Mouse (Mus musculus) lung, adult 2 months (tissue): ENCODE data around the gene Nox4.

Experiments used
- CTCF ChIP-seq: fragments of 200-500 bp; IDR thresholded peaks from 2 replicates; pipeline ENCODE4 v1.5.1; 2011; ENCODE audit warnings: mild to moderate bottlenecking, low read length, control low read depth; ENCODE audit not compliant: insufficient read depth
- POLR2A ChIP-seq: fragments of 200-500 bp; IDR thresholded peaks from 2 replicates; pipeline ENCODE4 v1.6.1; 2011; ENCODE audit warnings: low read depth, mild to moderate bottlenecking, control low read depth, low read length, borderline replicate concordance; ENCODE audit errors: extremely low read depth

DNA sequence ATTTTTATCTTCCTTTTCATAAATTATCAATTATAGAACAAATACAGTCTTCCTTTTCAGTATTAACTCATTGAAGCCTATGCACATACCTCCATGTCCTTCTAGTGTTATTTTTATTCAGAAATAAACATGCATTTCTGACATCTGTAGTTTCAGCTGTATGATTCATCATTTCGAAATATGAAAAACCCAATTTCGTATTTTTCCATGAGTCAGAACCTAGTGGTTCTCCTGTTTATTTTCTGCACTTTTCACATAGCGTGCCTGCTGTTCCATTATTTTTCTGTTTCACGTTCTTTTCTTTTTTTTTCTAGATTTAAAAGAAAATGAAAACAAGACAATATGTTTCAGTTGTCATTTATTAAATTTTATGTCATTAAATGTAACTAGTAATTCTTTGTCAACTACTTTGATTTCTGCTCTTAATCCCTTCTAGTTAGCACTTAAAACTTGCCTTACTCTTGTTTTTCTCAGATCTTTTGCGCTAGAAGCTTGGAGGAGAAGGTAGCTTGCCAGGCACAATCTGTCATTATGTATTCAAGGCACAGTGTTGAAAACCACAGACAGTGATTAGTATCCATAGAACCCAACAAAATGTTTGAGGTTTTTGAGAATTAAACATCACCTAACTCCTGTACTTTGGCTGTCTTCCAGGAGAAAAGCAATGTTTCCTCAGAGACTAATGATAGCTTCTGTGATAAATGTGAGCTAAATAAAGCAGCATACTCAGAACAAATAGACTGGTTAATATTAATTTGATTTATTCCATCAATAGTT, 85.1 kb downstream of the Nox4 start:
- no peak for TF ChIP-seq CTCF
- no peak for TF ChIP-seq POLR2A
